Mouse (Mus musculus): ENCODE data around the gene Slc22a16.
"Not testable (repeated sequence)": the region's sequence is repeated elsewhere in the genome, so short reads cannot be mapped to it uniquely, and the experiment has no call there.

Gene Slc22a16

GRCm38 (mm10) chr10:40570036-40570435 is at the start of gene Slc22a16:
TSS of gene Slc22a16 (plus strand) at chr10:40570336.
- no peak for DNase-seq (ENCODE audit: extremely low spot score, low read depth, low spot score)

GRCm38 (mm10) chr10:40521579-40521978 is 48.6 kb upstream of the Slc22a16 start:
- DNase-seq (ENCODE audit: extremely low spot score, low read depth, low spot score): no peak

DNA sequence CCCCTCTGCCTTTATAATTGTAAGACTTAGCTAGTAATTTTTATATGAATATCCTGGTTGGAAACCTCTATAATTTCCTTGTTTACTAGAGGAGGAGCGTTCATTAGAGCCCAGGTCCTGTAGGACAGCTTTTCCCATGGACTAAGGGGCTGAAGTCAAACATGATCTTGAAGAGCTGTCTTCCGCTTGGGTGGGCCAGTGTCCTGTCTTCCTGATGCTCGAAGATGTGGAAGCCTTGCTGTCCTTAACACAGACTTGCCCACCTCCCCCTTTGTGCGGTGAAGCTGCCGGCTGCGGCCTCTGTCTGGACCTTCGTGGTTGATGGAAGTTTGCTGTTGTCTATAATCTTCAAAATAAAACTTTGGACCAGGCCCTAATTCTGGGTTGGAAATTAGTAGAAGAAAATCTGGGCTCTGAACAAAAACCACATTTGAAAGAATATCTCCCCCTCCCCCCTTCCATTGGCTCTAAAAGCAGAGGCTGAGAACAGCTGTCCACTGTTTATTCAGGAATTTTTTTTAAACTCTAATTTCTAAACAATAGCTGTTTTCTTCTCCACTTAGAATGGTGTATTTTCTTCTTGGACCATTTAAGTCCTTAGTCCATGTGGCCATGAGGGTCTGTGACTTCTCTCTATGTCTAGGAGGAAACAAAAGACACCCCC is 46.7 kb upstream of the Slc22a16 start:
- DNase-seq (ENCODE audit: extremely low spot score, low read depth, low spot score): no peak

- no peak for DNase-seq (ENCODE audit: extremely low spot score, low read depth, low spot score)
These were observed 45.9 kb upstream of the Slc22a16 start for GRCm38 (mm10) chr10:40524032-40524806.

GRCm38 (mm10) chr10:40524991-40525390 is 45.1 kb upstream of the Slc22a16 start:
- peak; percentile 70 for DNase-seq (ENCODE audit: extremely low spot score, low read depth, low spot score)

GRCm38 (mm10) chr10:40525616-40526155 is 44.5 kb upstream of the Slc22a16 start:
- no peak for DNase-seq (ENCODE audit: extremely low spot score, low read depth, low spot score)

DNA sequence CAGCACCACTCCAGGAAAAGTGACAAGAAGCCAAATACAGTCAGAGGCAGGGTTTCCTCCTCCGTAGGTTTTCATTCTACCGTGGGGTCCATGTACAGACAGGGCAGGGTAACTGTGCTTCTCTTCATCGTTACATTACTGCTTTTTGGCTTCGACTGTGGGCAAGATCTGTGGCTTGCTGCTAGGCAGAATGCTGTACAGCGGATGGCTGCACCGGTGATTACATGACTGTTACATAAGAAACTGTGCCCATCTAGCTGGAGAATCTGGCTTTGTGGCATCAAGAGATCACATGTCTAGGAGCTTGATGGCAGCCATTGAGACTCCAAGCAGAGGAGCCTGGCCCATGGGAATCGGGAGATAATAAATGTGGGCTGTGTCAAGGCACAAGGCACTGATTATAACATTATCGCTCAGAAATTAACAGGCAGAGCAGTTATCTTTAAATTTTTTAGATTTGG is 43.8 kb upstream of the Slc22a16 start:
- no peak for DNase-seq (ENCODE audit: extremely low spot score, low read depth, low spot score)

- no peak for DNase-seq (ENCODE audit: extremely low spot score, low read depth, low spot score)
These were observed 43.1 kb upstream of the Slc22a16 start for GRCm38 (mm10) chr10:40526986-40527385.

DNA sequence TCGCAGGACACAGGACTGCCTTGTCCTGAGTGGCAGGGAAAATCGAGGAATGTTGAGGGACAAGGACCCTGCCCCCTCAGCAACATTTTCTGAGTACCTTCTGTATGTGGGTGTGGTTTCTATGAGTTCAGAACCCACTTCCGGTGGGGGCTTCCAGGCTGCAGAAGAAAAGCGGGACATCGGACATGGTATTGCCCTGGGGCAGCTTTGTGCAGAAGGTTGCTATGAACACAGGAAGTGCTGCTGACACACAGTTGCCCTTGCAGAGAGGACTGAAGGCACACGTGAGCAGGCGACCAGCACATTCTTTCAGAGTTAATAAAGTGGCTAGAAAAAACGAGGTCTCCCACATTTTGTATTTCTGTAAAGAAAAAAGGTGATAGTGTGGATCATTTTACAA is 42.6 kb upstream of the Slc22a16 start:
- DNase-seq (ENCODE audit: extremely low spot score, low read depth, low spot score): no peak

DNA sequence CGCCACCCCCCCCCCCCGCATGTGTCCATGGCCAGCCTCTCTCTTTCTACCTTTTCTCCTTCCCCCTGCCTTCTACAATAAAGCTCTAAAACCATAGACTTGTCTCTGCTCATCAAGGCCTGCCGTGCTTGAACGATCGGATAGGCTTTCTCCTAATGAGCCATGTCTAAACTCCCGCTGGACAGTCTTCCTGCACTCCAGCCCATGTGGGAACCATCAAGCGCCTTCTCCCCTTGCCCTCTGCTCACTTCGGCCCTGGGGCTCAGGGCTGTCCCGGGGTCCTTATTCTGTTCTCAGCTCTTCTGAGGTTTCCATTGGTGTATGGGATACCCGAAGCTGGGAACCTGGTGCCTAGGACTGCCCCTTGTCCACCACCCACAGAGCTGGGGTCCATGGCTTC is 41.5 kb upstream of the Slc22a16 start:
- DNase-seq (ENCODE audit: extremely low spot score, low read depth, low spot score): no peak

- no peak for DNase-seq (ENCODE audit: extremely low spot score, low read depth, low spot score)
These were observed 40.5 kb upstream of the Slc22a16 start for GRCm38 (mm10) chr10:40529617-40530016.

DNA sequence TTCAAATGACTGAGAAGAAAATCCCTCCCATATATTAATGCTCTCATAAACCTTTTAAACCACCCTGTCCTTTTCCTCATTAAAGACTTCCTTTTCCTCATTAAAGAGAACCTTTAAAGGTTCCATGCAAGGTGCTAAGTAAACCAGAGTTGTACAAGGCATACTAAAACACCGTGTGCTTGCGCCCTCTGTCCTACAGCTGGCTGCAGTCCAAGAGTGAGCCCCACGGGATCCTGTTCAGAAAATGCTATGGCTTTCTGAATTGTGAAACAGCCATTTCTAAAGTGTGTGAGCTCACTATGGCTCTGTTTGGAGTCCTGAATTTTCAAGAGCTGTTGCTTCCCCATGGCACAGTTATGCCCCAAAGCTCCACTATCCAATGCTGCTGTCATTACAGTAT is 39.5 kb upstream of the Slc22a16 start:
- DNase-seq (ENCODE audit: extremely low spot score, low read depth, low spot score): no peak

GRCm38 (mm10) chr10:40532586-40532985 is 37.5 kb upstream of the Slc22a16 start:
- DNase-seq (ENCODE audit: extremely low spot score, low read depth, low spot score): not testable (repeated sequence)

- DNase-seq (ENCODE audit: extremely low spot score, low read depth, low spot score): no peak
These were observed 28.8 kb upstream of the Slc22a16 start for GRCm38 (mm10) chr10:40541351-40541750.

GRCm38 (mm10) chr10:40549317-40549716 is 20.8 kb upstream of the Slc22a16 start:
- DNase-seq (ENCODE audit: extremely low spot score, low read depth, low spot score): no peak

DNA sequence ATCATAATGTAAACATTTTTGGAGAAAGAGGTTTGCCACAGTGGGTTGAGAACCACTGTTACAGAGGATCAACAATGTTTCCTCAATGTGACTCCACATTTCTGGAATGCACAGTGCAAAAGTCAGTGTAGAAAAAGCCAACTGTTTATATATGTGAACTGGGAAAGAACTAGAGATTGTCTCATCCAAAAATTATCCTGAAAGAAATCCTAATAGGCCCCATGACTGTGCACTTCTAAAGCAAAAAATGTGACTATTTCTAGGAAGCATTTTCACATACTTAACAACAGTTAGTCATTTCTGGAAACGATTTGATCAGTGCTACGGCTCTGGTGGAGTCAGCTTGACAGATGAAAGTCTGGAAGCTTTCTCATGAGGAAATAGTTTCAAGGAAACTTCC is 18.3 kb upstream of the Slc22a16 start:
- no peak for DNase-seq (ENCODE audit: extremely low spot score, low read depth, low spot score)

DNA sequence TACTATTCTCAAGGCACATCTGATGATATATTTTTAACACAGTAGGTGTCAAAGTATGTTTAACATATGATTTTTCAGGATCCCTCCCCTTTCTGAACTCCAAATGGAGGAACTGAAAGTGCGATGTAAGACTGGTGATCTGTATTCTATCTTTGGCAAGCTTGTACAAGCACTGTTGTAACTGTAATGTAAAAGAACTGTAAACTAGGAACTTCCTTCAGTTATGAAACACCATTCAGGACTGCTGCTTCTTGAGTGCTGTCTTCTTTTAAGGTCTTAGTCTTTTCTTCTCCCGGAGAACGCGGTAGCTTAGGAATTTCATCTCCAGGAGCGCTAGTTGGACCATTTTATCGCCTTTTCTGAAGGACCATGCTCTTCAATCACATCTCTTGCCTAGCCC is 4.4 kb upstream of the Slc22a16 start:
- DNase-seq (ENCODE audit: extremely low spot score, low read depth, low spot score): not testable (repeated sequence)

GRCm38 (mm10) chr10:40575912-40576634 is 5.9 kb downstream of the Slc22a16 start:
- no peak for DNase-seq (ENCODE audit: extremely low spot score, low read depth, low spot score)

DNA sequence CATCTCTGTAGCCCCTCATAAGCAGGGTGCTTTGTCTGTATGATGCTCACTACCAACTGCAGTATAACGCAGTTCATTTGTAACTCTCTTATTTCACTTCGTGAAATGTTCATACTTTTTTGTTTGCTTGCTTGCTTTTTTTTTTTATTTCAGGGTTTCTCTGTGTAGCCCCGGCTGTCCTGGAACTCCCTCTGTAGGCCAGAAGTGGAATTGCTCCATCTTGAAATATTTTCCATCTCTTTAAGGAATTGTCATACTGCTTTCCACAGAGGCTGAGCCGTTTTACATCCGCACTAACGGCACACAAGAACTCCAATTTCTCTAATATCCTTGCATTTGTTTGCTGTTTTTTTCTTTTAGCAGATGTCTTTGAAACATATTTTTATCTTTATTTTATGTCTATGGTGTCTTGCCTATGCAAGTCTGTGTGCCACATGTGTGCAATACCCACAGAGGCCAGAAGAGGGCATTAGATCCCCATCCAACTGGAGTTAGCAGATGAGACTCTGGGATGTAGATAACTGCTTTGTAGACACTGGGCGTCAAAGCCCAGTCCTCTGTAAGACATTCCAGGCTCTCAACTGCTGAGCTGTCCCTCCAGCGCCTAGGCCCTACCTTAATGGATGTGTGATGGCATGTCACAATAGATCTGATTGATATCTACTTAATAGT is 13.6 kb downstream of the Slc22a16 start:
- DNase-seq (ENCODE audit: extremely low spot score, low read depth, low spot score): no peak

DNA sequence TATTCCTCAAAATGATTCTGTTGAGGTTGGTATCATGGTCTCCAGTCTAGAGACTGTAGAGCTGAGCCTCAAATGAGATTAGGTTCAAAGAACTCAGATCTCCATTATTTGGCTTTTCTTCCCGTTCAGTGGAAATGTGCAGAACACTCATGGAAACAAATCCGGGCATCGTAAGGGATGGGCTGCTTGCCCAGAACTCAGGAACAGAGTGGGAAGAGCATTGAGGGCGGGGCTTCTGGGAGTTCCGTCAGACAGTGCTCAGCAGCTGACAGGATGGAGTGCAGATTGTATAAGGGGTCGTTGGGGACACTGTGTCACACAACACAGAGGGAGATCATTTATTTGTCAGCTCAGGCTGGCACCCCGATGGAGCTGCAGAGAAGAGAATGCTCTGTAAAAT is 22.1 kb downstream of the Slc22a16 start:
- no peak for DNase-seq (ENCODE audit: extremely low spot score, low read depth, low spot score)

DNA sequence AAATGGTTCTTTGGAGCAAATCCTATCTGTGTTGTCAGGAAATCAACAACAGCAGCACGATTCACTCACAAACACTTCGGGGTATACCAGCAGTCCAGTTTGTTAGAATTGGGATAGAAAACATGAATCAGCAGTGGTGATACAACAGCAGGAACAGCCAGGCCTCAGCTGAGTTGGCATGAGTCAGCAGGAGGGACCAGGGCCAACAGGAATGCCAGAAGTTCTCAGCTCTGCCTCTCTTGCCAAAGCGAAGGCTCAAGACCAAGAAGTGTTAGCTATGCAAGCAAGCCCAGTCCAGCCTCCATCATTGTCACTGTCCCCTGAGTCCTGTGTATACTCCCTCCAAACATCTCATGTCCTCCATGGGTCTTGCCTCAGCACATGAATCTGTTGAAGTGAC is 27.0 kb downstream of the Slc22a16 start:
- DNase-seq (ENCODE audit: extremely low spot score, low read depth, low spot score): no peak
